Mouse (Mus musculus): ENCODE measurements around the gene Cfap43. TPM values are rescaled to one million over a fixed set of nuclear protein-coding genes. Genes with fewer than 3 reads are reported as not detected.

Cfap43 gene
- total and polyA plus RNA-seq, 3 experiments, result 3.2 to 12.7 (median 11.7) TPM

DNA sequence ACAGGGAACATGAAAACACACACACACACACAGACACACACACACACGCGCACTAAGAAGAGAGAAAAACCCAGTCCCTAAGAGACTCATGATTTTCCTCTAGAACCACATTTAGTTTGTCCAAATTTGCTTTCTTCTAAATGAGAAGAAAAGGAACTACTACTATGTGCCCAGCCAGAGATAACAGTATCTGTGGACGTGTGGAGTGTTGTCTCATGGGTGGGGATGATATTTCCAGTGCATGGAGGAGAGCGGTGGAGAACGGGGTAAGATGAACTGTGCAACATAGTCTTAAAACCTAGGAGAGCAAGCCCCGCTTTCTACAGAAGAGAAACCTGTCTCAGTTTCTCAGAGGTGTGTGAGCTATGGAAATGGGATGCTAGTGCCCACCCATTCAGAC is 135.2 kb downstream of the Cfap43 start:
- H3K27me3 ChIP-seq (replicated peaks), result no peaks in the 10 kb centered on the region
- no peaks in the 10 kb centered on the region for H3K4me1 ChIP-seq (ENCODE audit: control insufficient read depth in 1 of 2, insufficient read depth in 2 of 2)
- no peak for DNase-seq (ENCODE audit: extremely low read depth)
- H3K9ac ChIP-seq (ENCODE audit: insufficient read depth, low read depth), result no peak overlapping the region
- in situ Hi-C loops (cut with MboI; ENCODE audit: low pct_ligation_motif_present, low pct_unique_long_range_greater_than_20kb, low sequenced_read_pairs), result no loop called here
- no peak overlapping the region for H3K27ac ChIP-seq (ENCODE audit: insufficient read depth, low read depth)
- H3K9me3 ChIP-seq (replicated peaks; ENCODE audit: low read length), result no peaks in the 10 kb centered on the region
- no peak for TF ChIP-seq GABPA (IDR thresholded peaks at IDR 0.05; ENCODE audit: insufficient replicate concordance, low read depth, low read length)
- no peak for TF ChIP-seq BHLHE40 (IDR thresholded peaks at IDR 0.05; ENCODE audit: low read depth, low read length)
- TF ChIP-seq TCF12 (IDR thresholded peaks at IDR 0.05; ENCODE audit: low read depth, low read length), result no peak
- TF ChIP-seq ZKSCAN1 (IDR thresholded peaks at IDR 0.05; ENCODE audit: borderline replicate concordance, low read depth, low read length), result no peak
- no peak for TF ChIP-seq CHD2 (IDR thresholded peaks at IDR 0.05; ENCODE audit: low read length)
- no peak for TF ChIP-seq TBP (conservative IDR thresholded peaks at IDR 0.05; ENCODE audit: low read depth, low read length)
- TF ChIP-seq JUN (IDR thresholded peaks at IDR 0.05; ENCODE audit: insufficient read depth, low read depth, low read length), result no peak
- TF ChIP-seq JUND (conservative IDR thresholded peaks at IDR 0.05; ENCODE audit: low read depth, low read length), result no peak
- no peak for TF ChIP-seq ZC3H11A (IDR thresholded peaks at IDR 0.05; ENCODE audit: low read depth, low read length)
- TF ChIP-seq ZNF384 (IDR thresholded peaks at IDR 0.05; ENCODE audit: low read depth, low read length), result no peak
- no peak for TF ChIP-seq USF1 (IDR thresholded peaks at IDR 0.05; ENCODE audit: low read depth, low read length)
- no peak overlapping the region for H3K4me2 ChIP-seq (ENCODE audit: insufficient read depth, low read depth, poor library complexity, severe bottlenecking)
- H3K4me3 ChIP-seq (replicated peaks in 1 of 3; ENCODE audit: low read depth in 2 of 3, low read length in 2 of 3, poor library complexity in 1 of 3), result no peak overlapping the region
- no peaks in the 10 kb centered on the region for H3K79me2 ChIP-seq (replicated peaks; ENCODE audit: control insufficient read depth, extremely low read depth, insufficient read depth, poor library complexity, severe bottlenecking)
- no peaks in the 10 kb centered on the region for H3K36me3 ChIP-seq (replicated peaks in 1 of 2; ENCODE audit: control insufficient read depth in 1 of 2, insufficient read depth in 1 of 2, low read length in 1 of 2)
- dilution Hi-C loops (cut with MboI; ENCODE audit: extremely low pct_ligation_motif_present, extremely low pct_unique_long_range_greater_than_20kb, low sequenced_read_pairs), result no loop called here

DNA sequence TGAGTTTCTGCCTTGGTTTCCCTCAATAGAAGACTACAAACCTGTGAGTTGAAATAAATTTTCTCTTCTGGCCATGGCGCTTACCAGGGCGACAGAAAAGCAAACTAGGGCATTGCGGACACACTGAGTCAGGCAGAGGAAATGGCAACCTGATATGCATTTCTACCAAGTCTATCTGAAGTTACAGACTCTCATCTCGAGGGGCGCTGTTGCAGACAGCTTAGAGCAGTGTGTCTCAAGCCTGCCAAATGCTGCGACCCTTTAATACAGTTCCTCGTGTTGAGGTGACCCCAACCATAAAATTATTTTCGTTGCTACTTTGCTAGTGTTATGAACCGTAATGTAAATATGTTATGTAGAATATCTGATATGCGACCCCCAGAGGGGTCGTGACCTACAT is 138.1 kb downstream of the Cfap43 start:
- H3K9ac ChIP-seq (ENCODE audit: insufficient read depth, low read depth), result no peak overlapping the region
- H3K36me3 ChIP-seq (replicated peaks in 1 of 2; ENCODE audit: control insufficient read depth in 1 of 2, insufficient read depth in 1 of 2, low read length in 1 of 2), result no peaks in the 10 kb centered on the region
- no peaks in the 10 kb centered on the region for H3K4me1 ChIP-seq (ENCODE audit: control insufficient read depth in 1 of 2, insufficient read depth in 2 of 2)
- no peaks in the 10 kb centered on the region for H3K79me2 ChIP-seq (replicated peaks; ENCODE audit: control insufficient read depth, extremely low read depth, insufficient read depth, poor library complexity, severe bottlenecking)
- H3K4me3 ChIP-seq (replicated peaks in 1 of 3; ENCODE audit: low read depth in 2 of 3, low read length in 2 of 3, poor library complexity in 1 of 3), result no peak overlapping the region
- TF ChIP-seq GABPA (IDR thresholded peaks at IDR 0.05; ENCODE audit: insufficient replicate concordance, low read depth, low read length) (no peak), CTCF (conservative IDR thresholded peaks at IDR 0.05 in 1 of 2, IDR thresholded peaks at IDR 0.05 in 1 of 2; ENCODE audit: low read depth in 2 of 2, low read length in 2 of 2) (peak in 1 of 2 experiments; percentile 52; a peak in 2 of 4 replicates), ZNF384 (IDR thresholded peaks at IDR 0.05; ENCODE audit: low read depth, low read length) (no peak)
- no peaks in the 10 kb centered on the region for H3K9me3 ChIP-seq (replicated peaks; ENCODE audit: low read length)
- DNase-seq (ENCODE audit: extremely low read depth), result peak; percentile 24
- in situ Hi-C loops (cut with MboI; ENCODE audit: low pct_ligation_motif_present, low pct_unique_long_range_greater_than_20kb, low sequenced_read_pairs), result no loop called here
- H3K4me2 ChIP-seq (ENCODE audit: insufficient read depth, low read depth, poor library complexity, severe bottlenecking), result no peak overlapping the region
- dilution Hi-C loops (cut with MboI; ENCODE audit: extremely low pct_ligation_motif_present, extremely low pct_unique_long_range_greater_than_20kb, low sequenced_read_pairs), result no loop called here
- no peak overlapping the region for H3K27ac ChIP-seq (ENCODE audit: insufficient read depth, low read depth)
- no peaks in the 10 kb centered on the region for H3K27me3 ChIP-seq (replicated peaks)

DNA sequence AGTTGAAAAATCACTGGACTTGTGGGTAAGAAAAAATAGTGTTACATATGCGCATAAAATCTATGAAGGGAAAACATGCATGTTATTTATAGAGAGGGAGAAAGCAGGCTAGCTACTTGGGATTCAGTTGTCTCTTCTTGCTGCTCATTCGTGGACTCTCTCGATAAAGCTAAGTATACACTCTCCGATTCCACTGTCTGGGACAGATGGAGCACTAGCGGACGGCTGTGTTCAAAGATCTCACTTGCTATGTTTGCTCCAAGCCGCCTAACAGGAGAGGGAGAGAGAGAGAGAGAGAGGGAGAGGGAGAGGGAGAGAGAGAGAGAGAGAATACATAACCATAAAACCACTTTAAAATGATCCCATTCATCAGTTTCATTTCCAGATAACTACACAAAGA is 138.9 kb downstream of the Cfap43 start:
- H3K9ac ChIP-seq (ENCODE audit: insufficient read depth, low read depth), result no peak overlapping the region
- H3K4me1 ChIP-seq (ENCODE audit: control insufficient read depth in 1 of 2, insufficient read depth in 2 of 2), result no peaks in the 10 kb centered on the region
- H3K27ac ChIP-seq (ENCODE audit: insufficient read depth, low read depth), result no peak overlapping the region
- no peak overlapping the region for H3K4me2 ChIP-seq (ENCODE audit: insufficient read depth, low read depth, poor library complexity, severe bottlenecking)
- in situ Hi-C loops (cut with MboI; ENCODE audit: low pct_ligation_motif_present, low pct_unique_long_range_greater_than_20kb, low sequenced_read_pairs) (no loop called here), dilution Hi-C loops (cut with MboI; ENCODE audit: extremely low pct_ligation_motif_present, extremely low pct_unique_long_range_greater_than_20kb, low sequenced_read_pairs) (no loop called here)
- no peak for TF ChIP-seq E2F4 (IDR thresholded peaks at IDR 0.05; ENCODE audit: insufficient replicate concordance, low read depth, low read length)
- no peak for TF ChIP-seq NELFE (IDR thresholded peaks at IDR 0.05; ENCODE audit: low read depth, low read length)
- TF ChIP-seq BHLHE40 (IDR thresholded peaks at IDR 0.05; ENCODE audit: low read depth, low read length), result no peak
- TF ChIP-seq MYC (IDR thresholded peaks at IDR 0.05; ENCODE audit: low read depth, low read length), result no peak
- no peak for TF ChIP-seq ELF1 (IDR thresholded peaks at IDR 0.05; ENCODE audit: low read depth, low read length)
- no peak for TF ChIP-seq POLR2AphosphoS2 (IDR thresholded peaks at IDR 0.05; ENCODE audit: low read depth, low read length)
- no peak for TF ChIP-seq CTCF (conservative IDR thresholded peaks at IDR 0.05 in 1 of 2, IDR thresholded peaks at IDR 0.05 in 1 of 2; ENCODE audit: low read depth in 2 of 2, low read length in 2 of 2)
- no peak for TF ChIP-seq ZNF384 (IDR thresholded peaks at IDR 0.05; ENCODE audit: low read depth, low read length)
- no peak for TF ChIP-seq PAX5 (IDR thresholded peaks at IDR 0.05; ENCODE audit: low read length)
- TF ChIP-seq TCF12 (IDR thresholded peaks at IDR 0.05; ENCODE audit: low read depth, low read length), result no peak
- no peak for TF ChIP-seq NRF1 (IDR thresholded peaks at IDR 0.05; ENCODE audit: low read depth, low read length)
- no peak overlapping the region for H3K4me3 ChIP-seq (replicated peaks in 1 of 3; ENCODE audit: low read depth in 2 of 3, low read length in 2 of 3, poor library complexity in 1 of 3)
- no peaks in the 10 kb centered on the region for H3K9me3 ChIP-seq (replicated peaks; ENCODE audit: low read length)
- no peak for DNase-seq (ENCODE audit: extremely low read depth)
- H3K79me2 ChIP-seq (replicated peaks; ENCODE audit: control insufficient read depth, extremely low read depth, insufficient read depth, poor library complexity, severe bottlenecking), result no peaks in the 10 kb centered on the region
- H3K36me3 ChIP-seq (replicated peaks in 1 of 2; ENCODE audit: control insufficient read depth in 1 of 2, insufficient read depth in 1 of 2, low read length in 1 of 2), result no peaks in the 10 kb centered on the region
- no peaks in the 10 kb centered on the region for H3K27me3 ChIP-seq (replicated peaks)
